Mouse (Mus musculus) midbrain, embryonic 14.5 days (tissue): ENCODE data around the gene Crybg1. TPM values are rescaled to one million over a fixed set of nuclear protein-coding genes. Genes with fewer than 3 reads are reported as not detected.

Experiments
- ATAC-seq: fragments of 200-750 bp; cut with Nextera tagmentation; 2 replicates; pipeline ENCODE4 v1.8.0; 2017; ENCODE audit warnings: moderate number of reproducible peaks, moderate library complexity; ENCODE audit not compliant: low FRiP score, low TSS enrichment
- DNase-seq: peaks from one replicate; pipeline ENCODE4 v3.0.0-alpha.2; 2015
- H3K27ac ChIP-seq: fragments of 300-500 bp; sonication (generic); replicated peaks from 2 replicates; pipeline ENCODE4 v1.5.1; 2014; ENCODE audit warnings: mild to moderate bottlenecking, low read depth, low read length, moderate library complexity
- H3K27me3 ChIP-seq: fragments of 300-500 bp; sonication (generic); 2 replicates; pipeline ENCODE4 v1.6.1; 2014; ENCODE audit warnings: low read length, control low read depth, mixed read lengths; ENCODE audit not compliant: control insufficient read depth, insufficient read depth
- H3K36me3 ChIP-seq: fragments of 300-500 bp; sonication (generic); 2 replicates; pipeline ENCODE4 v1.6.1; 2014; ENCODE audit warnings: low read length, control low read depth; ENCODE audit not compliant: control insufficient read depth, insufficient read depth
- H3K4me1 ChIP-seq: fragments of 300-500 bp; sonication (generic); 2 replicates; pipeline ENCODE4 v1.6.1; 2014; ENCODE audit warnings: mild to moderate bottlenecking, antibody characterized with exemption, low read length, control low read depth; ENCODE audit not compliant: control insufficient read depth, insufficient read depth
- H3K4me2 ChIP-seq: fragments of 300-500 bp; sonication (generic); 2 replicates; pipeline ENCODE4 v1.6.1; 2014; ENCODE audit warnings: mild to moderate bottlenecking, low read length, moderate library complexity
- H3K4me3 ChIP-seq: fragments of 300-500 bp; sonication (generic); replicated peaks from 2 replicates; pipeline ENCODE4 v1.5.1; 2014; ENCODE audit warnings: low read depth, low read length
- H3K9ac ChIP-seq: fragments of 300-500 bp; sonication (generic); replicated peaks from 2 replicates; pipeline ENCODE4 v1.6.1; 2014; ENCODE audit warnings: mild to moderate bottlenecking, low read length, moderate library complexity
- H3K9me3 ChIP-seq: fragments of 300-500 bp; sonication (generic); 2 replicates; pipeline ENCODE4 v1.6.1; 2016; ENCODE audit warnings: low read length, control low read depth, mixed read lengths; ENCODE audit not compliant: control insufficient read depth
- WGBS: fragments of 180-500 bp; shearing (Covaris S2); extraction: QIAGEN DNeasy Blood & Tissue Kit; methylation state at CpG from one replicate; pipeline ENCODE4 v1.1.7; 2014; 5-methylcytosine and 5-hydroxymethylcytosine counted together
- polyA plus RNA-seq: library from polyadenylated mRNA; unstranded; fragments of >200 nt; fragmentation: Nextera tagmentation; extraction: Ambion mirVana; gene quantifications from 2 replicates; pipeline ENCODE4 v1.2.1, GENCODE M21; 2014

The Crybg1 gene
- polyA plus RNA-seq, 1 experiment from 2014 or later: 0.29 TPM

- Histone ChIP-seq H3K27me3 (no peaks in the 10 kb centered on the region), H3K27ac (no peak overlapping the region), H3K4me2 (no peak overlapping the region), H3K9ac (no peak overlapping the region), H3K4me1 (no peaks in the 10 kb centered on the region), H3K4me3 (no peak overlapping the region), H3K9me3 (no peaks in the 10 kb centered on the region), H3K36me3 (no peaks in the 10 kb centered on the region)
- ATAC-seq: no peak
- no peak for DNase-seq
- 61% methylated on average over 1 of the region's 1 CpGs for WGBS
These were observed 121.4 kb downstream of the Crybg1 start for GRCm38 (mm10) chr10:44027226-44027625.

DNA sequence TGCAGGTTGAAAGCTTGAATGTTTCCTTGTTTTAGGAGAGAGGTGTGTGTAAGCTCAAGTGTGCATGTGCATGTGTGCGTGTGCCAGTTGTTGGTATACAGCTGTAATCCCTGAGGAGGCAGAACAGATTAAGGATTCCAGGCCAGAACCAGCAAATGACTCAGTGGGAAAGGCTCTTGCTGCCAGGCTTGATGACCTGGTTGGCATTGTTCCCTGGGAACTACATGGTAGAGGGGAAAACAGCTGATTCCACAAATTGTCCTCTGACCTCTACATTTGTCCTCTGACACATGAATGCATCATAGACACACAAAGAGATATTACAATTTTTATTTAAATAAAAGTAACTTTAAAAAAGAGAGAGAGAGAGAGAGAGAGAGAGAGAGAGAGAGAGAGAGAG, 122.5 kb downstream of the Crybg1 start:
- Histone ChIP-seq H3K9ac (no peak overlapping the region), H3K4me2 (no peak overlapping the region), H3K27me3 (no peaks in the 10 kb centered on the region), H3K9me3 (no peaks in the 10 kb centered on the region), H3K4me1 (no peaks in the 10 kb centered on the region), H3K27ac (no peak overlapping the region), H3K36me3 (no peaks in the 10 kb centered on the region), H3K4me3 (no peak overlapping the region)
- ATAC-seq (no peak), DNase-seq (no peak)
- 81% methylated on average over 1 of the region's 1 CpGs for WGBS

DNA sequence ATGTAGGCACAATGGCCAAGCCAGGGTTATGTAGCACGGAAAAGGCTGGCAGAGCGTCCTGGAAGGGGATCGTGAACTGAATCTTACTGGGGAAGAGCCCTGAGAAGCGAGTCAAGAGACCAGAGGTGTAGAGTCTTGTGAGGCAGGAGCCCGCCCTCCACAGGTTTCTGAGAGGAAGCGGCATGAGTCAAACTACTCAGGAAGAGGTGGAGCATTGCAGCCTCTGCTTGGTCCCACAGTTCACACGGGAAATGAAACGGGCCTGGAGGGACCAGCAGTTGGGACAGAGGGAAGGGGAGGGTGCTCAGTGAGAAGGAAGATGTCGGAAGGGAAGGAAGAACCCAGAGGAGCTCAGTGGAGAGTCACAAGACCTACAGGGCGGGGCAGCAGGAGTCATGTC, 123.9 kb downstream of the Crybg1 start:
- DNase-seq (no peak), ATAC-seq (no peak)
- 67% methylated on average over 10 of the region's 10 CpGs for WGBS
- Histone ChIP-seq H3K27ac (no peak overlapping the region), H3K9me3 (no peaks in the 10 kb centered on the region), H3K27me3 (no peaks in the 10 kb centered on the region), H3K9ac (no peak overlapping the region), H3K4me1 (no peaks in the 10 kb centered on the region), H3K4me2 (no peak overlapping the region), H3K4me3 (no peak overlapping the region), H3K36me3 (no peaks in the 10 kb centered on the region)

DNA sequence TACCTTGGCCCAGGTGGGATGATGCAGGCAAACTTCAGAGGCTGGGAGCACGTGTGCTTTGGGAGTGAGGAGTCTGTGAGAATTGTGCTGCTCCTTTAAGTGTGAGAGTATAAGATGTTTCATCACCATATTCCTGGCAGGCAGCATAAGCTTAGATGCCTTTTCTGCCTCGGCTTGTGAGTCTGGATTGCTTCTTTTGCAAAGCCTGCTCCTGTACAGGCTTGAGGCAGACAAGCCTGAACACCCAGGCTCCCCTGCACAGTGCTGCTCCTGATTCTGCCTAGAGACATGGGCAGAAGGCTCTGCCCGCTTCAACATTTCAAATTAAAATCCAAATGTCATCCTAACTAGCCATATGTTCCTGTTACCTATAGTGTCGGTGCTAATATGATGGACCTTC, 128.5 kb downstream of the Crybg1 start:
- Histone ChIP-seq H3K4me1 (no peaks in the 10 kb centered on the region), H3K27ac (no peak overlapping the region), H3K27me3 (no peaks in the 10 kb centered on the region), H3K9me3 (no peaks in the 10 kb centered on the region), H3K9ac (no peak overlapping the region), H3K4me2 (no peak overlapping the region), H3K4me3 (no peak overlapping the region), H3K36me3 (no peaks in the 10 kb centered on the region)
- no peak for DNase-seq
- no peak for ATAC-seq
- 82% methylated on average over 4 of the region's 4 CpGs for WGBS

- H3K9ac ChIP-seq: no peak overlapping the region
- WGBS: 93% methylated on average over 4 of the region's 4 CpGs
- no peak overlapping the region for H3K4me2 ChIP-seq
- H3K9me3 ChIP-seq: no peaks in the 10 kb centered on the region
- no peak for DNase-seq
- ATAC-seq: no peak
- no peak overlapping the region for H3K27ac ChIP-seq
- no peaks in the 10 kb centered on the region for H3K27me3 ChIP-seq
- H3K36me3 ChIP-seq: no peaks in the 10 kb centered on the region
- H3K4me3 ChIP-seq: no peak overlapping the region
- H3K4me1 ChIP-seq: no peaks in the 10 kb centered on the region
These were observed 130.1 kb downstream of the Crybg1 start for GRCm38 (mm10) chr10:44018562-44018961.

- 74% methylated on average over 2 of the region's 2 CpGs for WGBS
- DNase-seq: no peak
- ATAC-seq: no peak
- Histone ChIP-seq H3K9me3 (no peaks in the 10 kb centered on the region), H3K4me3 (no peak overlapping the region), H3K9ac (no peak overlapping the region), H3K27me3 (no peaks in the 10 kb centered on the region), H3K27ac (no peak overlapping the region), H3K4me1 (no peaks in the 10 kb centered on the region), H3K36me3 (no peaks in the 10 kb centered on the region), H3K4me2 (no peak overlapping the region)
These were observed 133.0 kb downstream of the Crybg1 start for GRCm38 (mm10) chr10:44015631-44016030.

DNA sequence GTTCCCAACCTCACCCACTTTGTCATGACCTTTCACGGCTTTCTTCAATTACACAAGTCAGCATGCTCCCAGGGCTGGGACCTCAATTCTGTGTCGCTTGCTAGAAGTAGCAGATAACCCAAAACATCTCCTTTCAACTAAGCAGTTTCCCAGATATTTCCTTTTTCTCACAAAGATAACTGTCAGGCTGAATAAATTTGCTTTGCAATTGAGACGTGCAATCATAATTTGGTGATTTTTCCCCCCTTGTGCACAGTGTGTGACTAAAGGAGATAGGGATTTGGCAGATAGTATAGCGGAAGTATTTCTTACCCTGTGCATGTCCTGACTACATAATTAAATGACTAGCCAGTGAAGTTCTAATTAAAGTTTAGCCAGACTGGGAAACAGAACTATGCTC, 134.8 kb downstream of the Crybg1 start:
- no peak overlapping the region for H3K27ac ChIP-seq
- no peaks in the 10 kb centered on the region for H3K9me3 ChIP-seq
- ATAC-seq (no peak), DNase-seq (no peak)
- H3K9ac ChIP-seq: no peak overlapping the region
- no peaks in the 10 kb centered on the region for H3K36me3 ChIP-seq
- no peaks in the 10 kb centered on the region for H3K27me3 ChIP-seq
- no peak overlapping the region for H3K4me2 ChIP-seq
- no peaks in the 10 kb centered on the region for H3K4me1 ChIP-seq
- H3K4me3 ChIP-seq: no peak overlapping the region
- 54% methylated on average over 4 of the region's 4 CpGs for WGBS

GRCm38 (mm10) chr10:44011408-44011807, 137.2 kb downstream of the Crybg1 start:
- no peak for ATAC-seq
- Histone ChIP-seq H3K4me2 (no peak overlapping the region), H3K4me3 (no peak overlapping the region), H3K9ac (no peak overlapping the region), H3K36me3 (no peaks in the 10 kb centered on the region), H3K27ac (no peak overlapping the region), H3K9me3 (no peaks in the 10 kb centered on the region), H3K27me3 (peaks cover 2% of the 10 kb centered on the region; the same call in 1 of the 2 replicates), H3K4me1 (no peaks in the 10 kb centered on the region)
- DNase-seq: no peak
- WGBS: 86% methylated on average over 7 of the region's 7 CpGs

DNA sequence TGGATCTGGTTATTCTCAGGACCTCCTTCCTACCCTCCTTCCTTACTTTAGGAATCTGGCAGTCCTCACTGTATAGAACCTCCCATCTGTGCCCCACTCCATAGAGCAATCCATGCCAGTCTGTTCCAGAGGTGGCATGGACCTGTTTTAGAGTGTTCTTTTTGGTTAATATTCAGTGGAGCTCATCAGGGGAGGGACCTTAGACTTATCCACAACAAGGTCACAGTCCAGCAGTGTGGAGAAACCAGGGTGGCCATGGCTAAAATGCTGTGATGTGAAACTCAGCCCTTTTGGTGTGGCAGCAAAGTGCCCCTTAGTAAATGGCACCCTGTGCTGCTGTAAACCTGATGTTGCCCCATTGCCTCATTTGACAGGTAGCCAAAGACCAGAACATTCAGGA, 139.8 kb downstream of the Crybg1 start:
- H3K9me3 ChIP-seq: no peaks in the 10 kb centered on the region
- no peak overlapping the region for H3K9ac ChIP-seq
- ATAC-seq (no peak), DNase-seq (no peak)
- H3K36me3 ChIP-seq: no peaks in the 10 kb centered on the region
- no peak overlapping the region for H3K4me3 ChIP-seq
- H3K4me1 ChIP-seq: peaks cover 13% of the 10 kb centered on the region; the same call in 1 of the 2 replicates
- no peak overlapping the region for H3K4me2 ChIP-seq
- peaks cover 28% of the 10 kb centered on the region for H3K27me3 ChIP-seq
- no peak overlapping the region for H3K27ac ChIP-seq
